Mouse (Mus musculus) forebrain, embryonic 11.5 days (tissue): ENCODE data around the gene Trpc7. TPM values are rescaled to one million over a fixed set of nuclear protein-coding genes. Genes with fewer than 3 reads are reported as not detected.

Source experiments
- ATAC-seq: fragments of 200-750 bp; cut with Nextera tagmentation; replicated peaks from 2 replicates; pipeline ENCODE4 v1.8.0; 2017; ENCODE audit warnings: moderate TSS enrichment; ENCODE audit not compliant: low FRiP score
- DNase-seq: peaks from one replicate; pipeline ENCODE4 v3.0.0-alpha.2; 2017; ENCODE audit warnings: low spot score
- H3K27ac ChIP-seq: fragments of 300-500 bp; sonication (generic); 2 replicates; pipeline ENCODE4 v1.5.1; 2014; ENCODE audit warnings: low read depth, low read length
- H3K27me3 ChIP-seq: fragments of 300-500 bp; sonication (generic); 2 replicates; pipeline ENCODE4 v1.6.1; 2014; ENCODE audit warnings: mild to moderate bottlenecking, low read length, mixed read lengths; ENCODE audit not compliant: control insufficient read depth, insufficient read depth
- H3K36me3 ChIP-seq: fragments of 300-500 bp; sonication (generic); 2 replicates; pipeline ENCODE4 v1.6.1; 2014; ENCODE audit warnings: mild to moderate bottlenecking, low read length, moderate library complexity, mixed read lengths; ENCODE audit not compliant: control insufficient read depth, insufficient read depth
- H3K4me1 ChIP-seq: fragments of 300-500 bp; sonication (generic); replicated peaks from 2 replicates; pipeline ENCODE4 v1.6.1; 2014; ENCODE audit warnings: low read length, mixed read lengths; ENCODE audit not compliant: control insufficient read depth, insufficient read depth
- H3K4me2 ChIP-seq: fragments of 300-500 bp; sonication (generic); 2 replicates; pipeline ENCODE4 v1.6.1; 2014; ENCODE audit warnings: low read depth, mild to moderate bottlenecking, low read length, moderate library complexity, mixed read lengths; ENCODE audit not compliant: severe bottlenecking
- H3K4me3 ChIP-seq: fragments of 300-500 bp; sonication (generic); 2 replicates; pipeline ENCODE4 v1.5.1; 2014; ENCODE audit warnings: low read depth, low read length
- H3K9ac ChIP-seq: fragments of 300-500 bp; sonication (generic); 2 replicates; pipeline ENCODE4 v1.6.1; 2014; ENCODE audit warnings: low read length
- H3K9me3 ChIP-seq: fragments of 300-500 bp; sonication (generic); 2 replicates; pipeline ENCODE4 v1.6.1; 2016; ENCODE audit warnings: low read length, mixed read lengths; ENCODE audit not compliant: control insufficient read depth
- WGBS: fragments of 180-500 bp; shearing (Covaris S2); extraction: QIAGEN DNeasy Blood & Tissue Kit; methylation state at CpG from one replicate; pipeline ENCODE4 v1.1.7; 2014; 5-methylcytosine and 5-hydroxymethylcytosine counted together
- polyA plus RNA-seq: library from polyadenylated mRNA; unstranded; fragments of >200 nt; fragmentation: Nextera tagmentation; extraction: Ambion mirVana; gene quantifications from 2 replicates; pipeline ENCODE4 v1.2.1, GENCODE M21; 2014

Gene Trpc7
- polyA plus RNA-seq, 1 experiment from 2014 or later: not detected

GRCm38 (mm10) chr13:56765284-56766032 is 130.3 kb downstream of the Trpc7 start:
- ATAC-seq (no peak), DNase-seq (no peak)
- Histone ChIP-seq H3K9ac (no peak overlapping the region), H3K27ac (no peak overlapping the region), H3K4me2 (no peak overlapping the region), H3K4me3 (no peak overlapping the region), H3K27me3 (no peaks in the 10 kb centered on the region), H3K9me3 (no peaks in the 10 kb centered on the region), H3K4me1 (peaks cover 8% of the 10 kb centered on the region; the same call in 1 of the 2 replicates), H3K36me3 (no peaks in the 10 kb centered on the region)
- 59% methylated on average over 25 of the region's 25 CpGs for WGBS

- H3K9ac ChIP-seq: no peak overlapping the region
- H3K4me1 ChIP-seq: no peaks in the 10 kb centered on the region
- 44% methylated on average over 13 of the region's 13 CpGs for WGBS
- no peaks in the 10 kb centered on the region for H3K9me3 ChIP-seq
- H3K4me2 ChIP-seq: no peak overlapping the region
- H3K27ac ChIP-seq: no peak overlapping the region
- no peak overlapping the region for H3K4me3 ChIP-seq
- DNase-seq: no peak
- ATAC-seq: no peak
- H3K36me3 ChIP-seq: no peaks in the 10 kb centered on the region
- H3K27me3 ChIP-seq: no peaks in the 10 kb centered on the region
Measured at GRCm38 (mm10) chr13:56762446-56763229, 133.2 kb downstream of the Trpc7 start.

- peaks cover under 1% of the 10 kb centered on the region for H3K4me1 ChIP-seq
- H3K4me2 ChIP-seq: no peak overlapping the region
- ATAC-seq (no peak), DNase-seq (peak; percentile 93)
- H3K36me3 ChIP-seq: no peaks in the 10 kb centered on the region
- WGBS: 22% methylated on average over 6 of the region's 6 CpGs
- no peak overlapping the region for H3K27ac ChIP-seq
- no peak overlapping the region for H3K9ac ChIP-seq
- no peaks in the 10 kb centered on the region for H3K9me3 ChIP-seq
- no peak overlapping the region for H3K4me3 ChIP-seq
- H3K27me3 ChIP-seq: peaks cover 10% of the 10 kb centered on the region
Measured at GRCm38 (mm10) chr13:56758492-56758891, 137.3 kb downstream of the Trpc7 start.

GRCm38 (mm10) chr13:56757201-56757600 is 138.6 kb downstream of the Trpc7 start:
- H3K27me3 ChIP-seq: peaks cover 23% of the 10 kb centered on the region
- WGBS: 57% methylated on average over 12 of the region's 12 CpGs
- ATAC-seq: no peak

GRCm38 (mm10) chr13:56755871-56756270 is 139.9 kb downstream of the Trpc7 start:
- 55% methylated on average over 6 of the region's 6 CpGs for WGBS
- Histone ChIP-seq H3K4me1 (peaks cover 12% of the 10 kb centered on the region), H3K4me3 (no peak overlapping the region), H3K27me3 (peaks cover 33% of the 10 kb centered on the region), H3K9ac (no peak overlapping the region), H3K36me3 (no peaks in the 10 kb centered on the region), H3K9me3 (no peaks in the 10 kb centered on the region), H3K27ac (no peak overlapping the region), H3K4me2 (no peak overlapping the region)
- DNase-seq: no peak
- no peak for ATAC-seq

More at GRCm38 (mm10) chr13:56757201-56757600, 138.6 kb downstream of the Trpc7 start:
- Histone ChIP-seq H3K4me2 (no peak overlapping the region), H3K36me3 (no peaks in the 10 kb centered on the region), H3K9me3 (no peaks in the 10 kb centered on the region), H3K4me3 (no peak overlapping the region), H3K27ac (no peak overlapping the region), H3K4me1 (peaks cover 12% of the 10 kb centered on the region), H3K9ac (no peak overlapping the region)
- DNase-seq: no peak

- Histone ChIP-seq H3K27me3 (peaks cover 36% of the 10 kb centered on the region), H3K9me3 (no peaks in the 10 kb centered on the region), H3K4me2 (peak within 1 kb of the TSS; percentile 84), H3K27ac (no peak within 1 kb of the TSS), H3K36me3 (no peaks in the 10 kb centered on the region), H3K4me1 (peaks cover 12% of the 10 kb centered on the region), H3K4me3 (peak within 1 kb of the TSS; percentile 42), H3K9ac (peak within 1 kb of the TSS; percentile 21)
- DNase-seq (peak; percentile 65), ATAC-seq (no peak)
- WGBS: under 1% methylated on average over 71 of the region's 71 CpGs
Measured at GRCm38 (mm10) chr13:56753192-56753951, 142.4 kb downstream of the Trpc7 start, which contains the start of gene Gm45623. TSS of gene Gm45623 (minus strand) at chr13:56753827.

GRCm38 (mm10) chr13:56752474-56753191 is 143.2 kb downstream of the Trpc7 start:
- peaks cover 12% of the 10 kb centered on the region for H3K4me1 ChIP-seq
- DNase-seq (peak; percentile 75), ATAC-seq (no peak; the same call in 1 of the 2 replicates)
- H3K4me3 ChIP-seq: peak overlapping the region; percentile 42
- peaks cover 36% of the 10 kb centered on the region for H3K27me3 ChIP-seq
- peak overlapping the region; percentile 21 for H3K9ac ChIP-seq
- no peak overlapping the region for H3K27ac ChIP-seq
- H3K36me3 ChIP-seq: no peaks in the 10 kb centered on the region
- under 1% methylated on average over 41 of the region's 41 CpGs for WGBS
- no peaks in the 10 kb centered on the region for H3K9me3 ChIP-seq
- peak overlapping the region; percentile 84 for H3K4me2 ChIP-seq

- Histone ChIP-seq H3K9me3 (no peaks in the 10 kb centered on the region), H3K27ac (no peak overlapping the region), H3K4me2 (no peak overlapping the region), H3K27me3 (peaks cover 36% of the 10 kb centered on the region), H3K9ac (no peak overlapping the region), H3K36me3 (no peaks in the 10 kb centered on the region), H3K4me1 (peaks cover 12% of the 10 kb centered on the region), H3K4me3 (no peak overlapping the region)
- 5% methylated on average over 5 of the region's 5 CpGs for WGBS
- no peak for DNase-seq
- no peak for ATAC-seq
Measured at GRCm38 (mm10) chr13:56751774-56752173, 144.0 kb downstream of the Trpc7 start.
